Mouse (Mus musculus): Measurements from ENCODE around the gene Dusp12. TPM values are rescaled to one million over a fixed set of nuclear protein-coding genes. Genes with fewer than 3 reads are reported as not detected.
A peak's percentile ranks its signal among the peaks of the same experiment; 100 is the strongest.

Dusp12 gene
- polyA plus RNA-seq (2012): 0.10 and 0.16 TPM in 2 replicates

- Histone ChIP-seq H3K4me1 (ENCODE audit: control insufficient read depth) (peaks cover 12% of the 10 kb centered on the region), H3K36me3 (ENCODE audit: control insufficient read depth) (peaks cover 6% of the 10 kb centered on the region)
- TF ChIP-seq TAL1 (IDR thresholded peaks at IDR 0.05; ENCODE audit: low read length): no peak
- no peak for TF ChIP-seq GATA1 (IDR thresholded peaks at IDR 0.05; ENCODE audit: low read length)
Observed at GRCm38 (mm10) chr1:170884978-170885561, at the start of gene Dusp12, which contains the start of gene Gm26620. Gene Dusp12, minus strand, starts transcription at chr1:170885540. Gene Gm26620, plus strand, starts transcription at chr1:170885065.

DNA sequence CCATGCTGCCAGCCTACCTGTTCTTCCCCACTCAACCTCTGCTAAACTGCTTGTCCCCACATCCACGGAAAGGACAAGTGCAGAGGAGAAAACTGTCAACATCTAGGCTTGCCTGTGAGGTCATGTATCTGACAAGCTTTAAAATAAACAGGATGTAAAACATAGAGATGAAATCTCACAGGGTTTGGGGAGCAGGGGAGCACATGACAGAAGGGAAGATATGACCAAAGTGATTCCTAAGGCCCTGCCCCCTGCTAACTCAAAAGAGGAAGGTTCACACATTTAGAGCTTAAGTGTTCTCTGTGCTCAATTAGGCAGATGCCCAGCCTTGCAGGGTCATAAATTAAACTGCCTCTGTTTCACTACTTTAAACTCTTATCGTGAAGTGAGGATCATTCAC lies 49.0 kb upstream of the Dusp12 start:
- H3K36me3 ChIP-seq (ENCODE audit: control insufficient read depth): no peaks in the 10 kb centered on the region
- H3K4me3 ChIP-seq (replicated peaks): no peak overlapping the region
- no peaks in the 10 kb centered on the region for H3K27me3 ChIP-seq (ENCODE audit: control insufficient read depth)
- H3K9me3 ChIP-seq (ENCODE audit: control insufficient read depth, low read length): no peaks in the 10 kb centered on the region
- no peaks in the 10 kb centered on the region for H3K4me1 ChIP-seq (ENCODE audit: control insufficient read depth)
- TF ChIP-seq TAL1 (IDR thresholded peaks at IDR 0.05; ENCODE audit: low read length) (no peak), GATA1 (IDR thresholded peaks at IDR 0.05; ENCODE audit: low read length) (no peak)

More at GRCm38 (mm10) chr1:170884978-170885561, at the start of gene Dusp12, which contains the start of gene Gm26620:
- Histone ChIP-seq H3K27me3 (ENCODE audit: control insufficient read depth) (peaks cover 10% of the 10 kb centered on the region), H3K4me3 (replicated peaks) (peak within 1 kb of the TSS; percentile 80), H3K9me3 (ENCODE audit: control insufficient read depth, low read length) (no peaks in the 10 kb centered on the region)

- Histone ChIP-seq H3K4me3 (replicated peaks) (no peak overlapping the region), H3K4me1 (ENCODE audit: control insufficient read depth) (no peaks in the 10 kb centered on the region), H3K36me3 (ENCODE audit: control insufficient read depth) (no peaks in the 10 kb centered on the region), H3K27me3 (ENCODE audit: control insufficient read depth) (no peaks in the 10 kb centered on the region), H3K9me3 (ENCODE audit: control insufficient read depth, low read length) (no peaks in the 10 kb centered on the region)
- TF ChIP-seq GATA1 (IDR thresholded peaks at IDR 0.05; ENCODE audit: low read length) (no peak), TAL1 (IDR thresholded peaks at IDR 0.05; ENCODE audit: low read length) (no peak)
Observed at GRCm38 (mm10) chr1:170933940-170934339, 48.6 kb upstream of the Dusp12 start.

DNA sequence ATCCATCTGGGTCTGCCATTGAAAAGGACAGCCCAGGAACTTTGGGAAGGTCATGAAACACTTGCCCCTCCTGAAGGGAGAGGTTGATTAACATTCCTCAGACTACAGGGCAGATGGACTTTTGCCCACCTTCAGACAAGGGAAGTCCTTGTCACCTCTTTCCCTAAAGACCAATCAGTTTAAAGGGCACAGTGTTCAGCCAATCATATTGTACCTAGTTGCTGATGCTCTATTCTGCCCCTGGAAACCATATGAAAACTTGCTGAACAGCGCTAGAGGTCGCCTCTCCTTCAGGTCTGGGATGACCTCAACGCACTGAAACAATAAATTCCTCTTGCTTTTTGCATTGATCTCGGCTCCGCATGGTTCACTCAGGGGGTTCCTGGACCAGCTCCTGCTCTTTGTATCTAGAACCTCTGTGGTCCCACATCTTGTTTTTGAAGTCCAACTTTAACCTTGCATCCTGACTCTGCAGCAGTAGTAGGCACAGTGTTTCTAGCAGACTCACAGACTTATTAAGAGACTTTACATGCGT lies 48.1 kb upstream of the Dusp12 start:
- H3K27me3 ChIP-seq (ENCODE audit: control insufficient read depth): no peaks in the 10 kb centered on the region
- TF ChIP-seq GATA1 (IDR thresholded peaks at IDR 0.05; ENCODE audit: low read length) (no peak), TAL1 (IDR thresholded peaks at IDR 0.05; ENCODE audit: low read length) (no peak)
- H3K4me3 ChIP-seq (replicated peaks): no peak overlapping the region
- H3K9me3 ChIP-seq (ENCODE audit: control insufficient read depth, low read length): no peaks in the 10 kb centered on the region
- H3K36me3 ChIP-seq (ENCODE audit: control insufficient read depth): no peaks in the 10 kb centered on the region
- no peaks in the 10 kb centered on the region for H3K4me1 ChIP-seq (ENCODE audit: control insufficient read depth)

DNA sequence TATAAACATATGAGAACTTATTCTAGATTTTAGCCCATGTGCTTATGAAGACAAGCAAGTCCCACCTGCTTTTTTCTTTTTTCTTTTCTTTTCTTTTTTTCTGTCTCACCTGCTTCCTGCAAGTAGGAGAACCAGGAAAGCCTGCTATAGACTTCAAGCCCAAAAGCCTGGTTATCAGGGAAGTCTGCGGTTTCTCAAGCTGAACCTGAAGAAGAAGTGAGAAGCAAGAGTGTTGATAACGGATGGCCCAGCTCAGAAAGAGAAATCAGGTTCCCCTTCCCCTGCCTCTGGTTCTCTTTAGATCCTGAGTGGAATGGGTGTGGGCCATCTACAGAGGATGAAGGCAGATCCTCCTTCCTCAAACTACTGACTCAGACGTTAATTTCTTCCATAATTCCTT lies 46.7 kb upstream of the Dusp12 start:
- TF ChIP-seq TAL1 (IDR thresholded peaks at IDR 0.05; ENCODE audit: low read length): no peak
- no peak for TF ChIP-seq GATA1 (IDR thresholded peaks at IDR 0.05; ENCODE audit: low read length)
- H3K36me3 ChIP-seq (ENCODE audit: control insufficient read depth): no peaks in the 10 kb centered on the region
- H3K9me3 ChIP-seq (ENCODE audit: control insufficient read depth, low read length): no peaks in the 10 kb centered on the region
- no peaks in the 10 kb centered on the region for H3K4me1 ChIP-seq (ENCODE audit: control insufficient read depth)
- H3K4me3 ChIP-seq (replicated peaks): no peak overlapping the region
- H3K27me3 ChIP-seq (ENCODE audit: control insufficient read depth): no peaks in the 10 kb centered on the region

- Histone ChIP-seq H3K4me1 (ENCODE audit: control insufficient read depth) (peaks cover 5% of the 10 kb centered on the region), H3K4me3 (replicated peaks) (no peak overlapping the region), H3K27me3 (ENCODE audit: control insufficient read depth) (no peaks in the 10 kb centered on the region), H3K36me3 (ENCODE audit: control insufficient read depth) (no peaks in the 10 kb centered on the region), H3K9me3 (ENCODE audit: control insufficient read depth, low read length) (no peaks in the 10 kb centered on the region)
- TF ChIP-seq GATA1 (IDR thresholded peaks at IDR 0.05; ENCODE audit: low read length) (no peak), TAL1 (IDR thresholded peaks at IDR 0.05; ENCODE audit: low read length) (no peak)
Observed at GRCm38 (mm10) chr1:170929245-170929644, 43.9 kb upstream of the Dusp12 start.

GRCm38 (mm10) chr1:170928467-170928866 lies 43.1 kb upstream of the Dusp12 start:
- TF ChIP-seq TAL1 (IDR thresholded peaks at IDR 0.05; ENCODE audit: low read length) (no peak), GATA1 (IDR thresholded peaks at IDR 0.05; ENCODE audit: low read length) (no peak)
- peaks cover 7% of the 10 kb centered on the region for H3K4me1 ChIP-seq (ENCODE audit: control insufficient read depth)
- no peaks in the 10 kb centered on the region for H3K36me3 ChIP-seq (ENCODE audit: control insufficient read depth)
- no peak overlapping the region for H3K4me3 ChIP-seq (replicated peaks)
- H3K9me3 ChIP-seq (ENCODE audit: control insufficient read depth, low read length): no peaks in the 10 kb centered on the region
- H3K27me3 ChIP-seq (ENCODE audit: control insufficient read depth): no peaks in the 10 kb centered on the region

GRCm38 (mm10) chr1:170927378-170927777 lies 42.0 kb upstream of the Dusp12 start, which contains the start of gene Fcrla:
Gene Fcrla, minus strand, starts transcription at chr1:170927583.
- Histone ChIP-seq H3K4me3 (replicated peaks) (no peak within 1 kb of the TSS), H3K27me3 (ENCODE audit: control insufficient read depth) (no peaks in the 10 kb centered on the region), H3K36me3 (ENCODE audit: control insufficient read depth) (no peaks in the 10 kb centered on the region), H3K9me3 (ENCODE audit: control insufficient read depth, low read length) (no peaks in the 10 kb centered on the region), H3K4me1 (ENCODE audit: control insufficient read depth) (peaks cover 7% of the 10 kb centered on the region)
- TF ChIP-seq GATA1 (IDR thresholded peaks at IDR 0.05; ENCODE audit: low read length) (no peak), TAL1 (IDR thresholded peaks at IDR 0.05; ENCODE audit: low read length) (no peak)

DNA sequence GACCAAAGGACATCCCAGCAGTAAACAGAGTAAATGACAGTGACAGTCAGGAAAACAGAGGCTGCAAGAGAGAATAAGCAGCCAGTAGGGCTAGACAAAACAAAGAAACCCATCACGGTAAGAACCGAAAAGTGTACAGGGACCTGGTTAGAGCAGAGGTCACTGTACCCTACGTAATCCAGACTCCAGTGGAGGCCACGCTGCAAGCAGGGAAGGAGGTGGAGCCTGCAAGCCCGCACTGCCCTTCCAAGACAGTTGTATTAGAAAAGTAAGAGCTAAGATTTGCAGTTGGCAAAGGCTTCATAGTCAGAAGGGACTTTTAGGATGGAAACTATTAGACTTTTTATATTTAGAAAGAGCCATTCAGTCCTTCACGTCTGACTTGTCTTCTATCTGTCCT lies 41.6 kb upstream of the Dusp12 start:
- TF ChIP-seq TAL1 (IDR thresholded peaks at IDR 0.05; ENCODE audit: low read length) (no peak), GATA1 (IDR thresholded peaks at IDR 0.05; ENCODE audit: low read length) (no peak)
- Histone ChIP-seq H3K36me3 (ENCODE audit: control insufficient read depth) (no peaks in the 10 kb centered on the region), H3K4me3 (replicated peaks) (no peak overlapping the region), H3K9me3 (ENCODE audit: control insufficient read depth, low read length) (no peaks in the 10 kb centered on the region), H3K4me1 (ENCODE audit: control insufficient read depth) (peaks cover 7% of the 10 kb centered on the region), H3K27me3 (ENCODE audit: control insufficient read depth) (no peaks in the 10 kb centered on the region)
